Mouse (Mus musculus): ENCODE measurements around the gene Pex5l. TPM values are rescaled to one million over a fixed set of nuclear protein-coding genes. Genes with fewer than 3 reads are reported as not detected.

Pex5l gene
- polyA plus RNA-seq, 1 experiment from 2014 or later: 6.6 TPM

- no peaks in the 10 kb centered on the region for H3K36me3 ChIP-seq (ENCODE audit: control insufficient read depth, insufficient read depth, low read length)
- H3K27me3 ChIP-seq (ENCODE audit: control insufficient read depth, insufficient read depth, low read length): no peaks in the 10 kb centered on the region
- no peak overlapping the region for H3K4me2 ChIP-seq (ENCODE audit: low read depth)
- H3K4me3 ChIP-seq (ENCODE audit: low read depth, low read length): no peak overlapping the region
- no peak overlapping the region for H3K9ac ChIP-seq (ENCODE audit: low read length)
- WGBS: 74% methylated on average over 2 of the region's 2 CpGs
- H3K9me3 ChIP-seq (ENCODE audit: control insufficient read depth, low read length): no peaks in the 10 kb centered on the region
- ATAC-seq (ENCODE audit: insufficient read depth, low FRiP score, low TSS enrichment): no peak
- no peak overlapping the region for H3K27ac ChIP-seq (ENCODE audit: low read depth, low read length)
- DNase-seq (ENCODE audit: low spot score): no peak
- no peaks in the 10 kb centered on the region for H3K4me1 ChIP-seq (ENCODE audit: control insufficient read depth, insufficient read depth, low read length)
These were observed 67.4 kb downstream of the Pex5l start for GRCm38 (mm10) chr3:33075696-33076095.

DNA sequence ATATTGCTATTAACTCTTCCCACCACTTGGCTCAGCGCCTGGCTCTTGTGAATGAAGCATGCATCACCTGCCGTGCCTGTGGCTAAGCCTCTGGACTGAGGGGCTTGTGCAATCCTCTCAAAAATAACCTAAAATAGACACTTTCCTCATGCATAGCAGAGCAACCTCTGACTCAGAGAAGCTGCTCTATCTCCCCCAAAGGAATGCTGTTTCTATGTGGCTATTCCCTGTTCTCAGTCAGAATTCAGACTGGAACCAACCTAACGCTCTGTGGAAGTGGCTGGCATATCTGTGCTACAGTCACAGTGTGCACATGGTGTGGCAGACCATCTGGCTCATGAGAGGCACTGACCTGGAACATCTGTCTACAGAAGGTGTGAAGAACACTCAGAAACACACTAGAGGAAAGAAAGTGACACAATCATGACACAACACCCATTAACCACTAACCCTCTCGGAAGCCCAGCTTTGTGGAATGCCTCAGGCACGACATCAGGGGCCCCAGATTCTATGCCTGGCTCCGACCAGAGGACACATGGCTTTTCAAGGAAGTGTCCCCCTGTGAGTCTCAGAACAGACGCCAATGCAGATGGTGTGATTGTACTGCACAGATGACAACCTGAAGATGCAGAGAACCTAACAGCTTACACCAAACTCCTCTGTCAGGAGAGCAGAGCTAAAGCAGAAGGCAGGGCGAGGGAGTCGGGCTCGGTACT is 68.6 kb downstream of the Pex5l start:
- DNase-seq (ENCODE audit: low spot score): no peak
- Histone ChIP-seq H3K4me2 (ENCODE audit: low read depth) (no peak overlapping the region), H3K9ac (ENCODE audit: low read length) (no peak overlapping the region), H3K4me1 (ENCODE audit: control insufficient read depth, insufficient read depth, low read length) (no peaks in the 10 kb centered on the region), H3K36me3 (ENCODE audit: control insufficient read depth, insufficient read depth, low read length) (no peaks in the 10 kb centered on the region), H3K27ac (ENCODE audit: low read depth, low read length) (no peak overlapping the region), H3K27me3 (ENCODE audit: control insufficient read depth, insufficient read depth, low read length) (no peaks in the 10 kb centered on the region), H3K9me3 (ENCODE audit: control insufficient read depth, low read length) (no peaks in the 10 kb centered on the region), H3K4me3 (ENCODE audit: low read depth, low read length) (no peak overlapping the region)
- WGBS: 68% methylated on average over 10 of the region's 10 CpGs
- no peak for ATAC-seq (ENCODE audit: insufficient read depth, low FRiP score, low TSS enrichment)

DNA sequence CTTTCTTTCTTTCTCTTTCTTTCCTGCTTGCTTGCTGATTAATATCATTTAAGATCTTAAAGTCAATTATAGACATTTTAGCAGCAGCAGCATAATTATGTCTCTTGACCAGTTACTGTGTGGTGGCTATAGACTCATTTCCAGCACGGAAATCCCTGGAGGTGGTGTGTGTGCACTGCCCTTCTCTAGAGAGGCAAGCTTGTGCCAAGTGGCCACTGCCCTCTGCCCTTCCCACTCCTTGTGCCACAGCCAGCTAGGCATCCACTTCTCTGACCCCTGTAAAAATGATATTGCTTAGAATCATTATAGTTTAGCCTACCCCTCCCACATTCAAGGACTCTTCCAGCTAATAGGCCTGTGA is 69.2 kb downstream of the Pex5l start:
- H3K27ac ChIP-seq (ENCODE audit: low read depth, low read length): no peak overlapping the region

GRCm38 (mm10) chr3:33070771-33071170 is 72.3 kb downstream of the Pex5l start:
- H3K36me3 ChIP-seq (ENCODE audit: control insufficient read depth, insufficient read depth, low read length): no peaks in the 10 kb centered on the region
- 95% methylated on average over 6 of the region's 6 CpGs for WGBS
- no peak for ATAC-seq (ENCODE audit: insufficient read depth, low FRiP score, low TSS enrichment)
- no peaks in the 10 kb centered on the region for H3K4me1 ChIP-seq (ENCODE audit: control insufficient read depth, insufficient read depth, low read length)
- H3K4me2 ChIP-seq (ENCODE audit: low read depth): no peak overlapping the region
- H3K9ac ChIP-seq (ENCODE audit: low read length): no peak overlapping the region
- no peak overlapping the region for H3K4me3 ChIP-seq (ENCODE audit: low read depth, low read length)
- DNase-seq (ENCODE audit: low spot score): no peak
- H3K27ac ChIP-seq (ENCODE audit: low read depth, low read length): no peak overlapping the region
- no peaks in the 10 kb centered on the region for H3K9me3 ChIP-seq (ENCODE audit: control insufficient read depth, low read length)
- H3K27me3 ChIP-seq (ENCODE audit: control insufficient read depth, insufficient read depth, low read length): no peaks in the 10 kb centered on the region

More for the DNA sequence above, 69.2 kb downstream of the Pex5l start:
- no peak for DNase-seq (ENCODE audit: low spot score)
- Histone ChIP-seq H3K9me3 (ENCODE audit: control insufficient read depth, low read length) (no peaks in the 10 kb centered on the region), H3K9ac (ENCODE audit: low read length) (no peak overlapping the region), H3K27me3 (ENCODE audit: control insufficient read depth, insufficient read depth, low read length) (no peaks in the 10 kb centered on the region), H3K4me1 (ENCODE audit: control insufficient read depth, insufficient read depth, low read length) (no peaks in the 10 kb centered on the region), H3K36me3 (ENCODE audit: control insufficient read depth, insufficient read depth, low read length) (no peaks in the 10 kb centered on the region), H3K4me2 (ENCODE audit: low read depth) (no peak overlapping the region), H3K4me3 (ENCODE audit: low read depth, low read length) (no peak overlapping the region)
- WGBS: 70% methylated on average over 1 of the region's 1 CpGs
- ATAC-seq (ENCODE audit: insufficient read depth, low FRiP score, low TSS enrichment): no peak

- H3K9ac ChIP-seq (ENCODE audit: low read length): no peak overlapping the region
- H3K27ac ChIP-seq (ENCODE audit: low read depth, low read length): no peak overlapping the region
- no peaks in the 10 kb centered on the region for H3K9me3 ChIP-seq (ENCODE audit: control insufficient read depth, low read length)
- no peak for DNase-seq (ENCODE audit: low spot score)
- no peaks in the 10 kb centered on the region for H3K36me3 ChIP-seq (ENCODE audit: control insufficient read depth, insufficient read depth, low read length)
- 82% methylated on average over 5 of the region's 5 CpGs for WGBS
- ATAC-seq (ENCODE audit: insufficient read depth, low FRiP score, low TSS enrichment): no peak
- no peak overlapping the region for H3K4me2 ChIP-seq (ENCODE audit: low read depth)
- no peaks in the 10 kb centered on the region for H3K27me3 ChIP-seq (ENCODE audit: control insufficient read depth, insufficient read depth, low read length)
- H3K4me1 ChIP-seq (ENCODE audit: control insufficient read depth, insufficient read depth, low read length): no peaks in the 10 kb centered on the region
- no peak overlapping the region for H3K4me3 ChIP-seq (ENCODE audit: low read depth, low read length)
These were observed 74.9 kb downstream of the Pex5l start for GRCm38 (mm10) chr3:33068146-33068545.

- H3K4me2 ChIP-seq (ENCODE audit: low read depth): no peak overlapping the region
- no peak overlapping the region for H3K4me3 ChIP-seq (ENCODE audit: low read depth, low read length)
- H3K9ac ChIP-seq (ENCODE audit: low read length): no peak overlapping the region
- DNase-seq (ENCODE audit: low spot score) (no peak), ATAC-seq (ENCODE audit: insufficient read depth, low FRiP score, low TSS enrichment) (no peak)
- H3K36me3 ChIP-seq (ENCODE audit: control insufficient read depth, insufficient read depth, low read length): no peaks in the 10 kb centered on the region
- H3K9me3 ChIP-seq (ENCODE audit: control insufficient read depth, low read length): no peaks in the 10 kb centered on the region
- WGBS: 36% methylated on average over 6 of the region's 6 CpGs
- H3K27ac ChIP-seq (ENCODE audit: low read depth, low read length): no peak overlapping the region
- H3K4me1 ChIP-seq (ENCODE audit: control insufficient read depth, insufficient read depth, low read length): no peaks in the 10 kb centered on the region
- no peaks in the 10 kb centered on the region for H3K27me3 ChIP-seq (ENCODE audit: control insufficient read depth, insufficient read depth, low read length)
These were observed 79.5 kb downstream of the Pex5l start for GRCm38 (mm10) chr3:33063590-33063989.

DNA sequence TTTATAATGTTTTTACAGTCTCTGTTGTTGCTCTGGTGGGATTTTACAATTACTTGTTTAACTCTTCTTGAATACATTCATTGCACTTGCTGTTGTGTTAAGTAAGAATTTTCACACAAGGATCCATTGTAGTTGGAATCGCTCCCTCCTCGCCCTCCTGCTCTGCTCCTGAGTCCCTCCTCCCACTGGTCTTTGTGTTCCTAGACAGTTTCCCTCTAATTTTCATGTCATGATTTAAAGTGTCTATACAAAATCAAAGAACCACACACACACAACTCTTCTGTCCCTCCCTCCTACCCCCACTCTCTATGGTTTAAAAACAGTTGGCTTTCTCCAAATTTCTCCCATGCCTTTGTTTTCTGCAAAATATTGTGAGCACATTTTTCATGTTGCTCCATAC is 81.6 kb downstream of the Pex5l start:
- H3K27ac ChIP-seq (ENCODE audit: low read depth, low read length): peak overlapping the region; percentile 44; the same call in 1 of the 2 replicates
- H3K9ac ChIP-seq (ENCODE audit: low read length): no peak overlapping the region
- 45% methylated on average over 2 of the region's 2 CpGs for WGBS
- no peak overlapping the region for H3K4me2 ChIP-seq (ENCODE audit: low read depth)
- no peaks in the 10 kb centered on the region for H3K4me1 ChIP-seq (ENCODE audit: control insufficient read depth, insufficient read depth, low read length)
- peak; percentile 75 for ATAC-seq (ENCODE audit: insufficient read depth, low FRiP score, low TSS enrichment)
- DNase-seq (ENCODE audit: low spot score): peak; percentile 12
- no peaks in the 10 kb centered on the region for H3K9me3 ChIP-seq (ENCODE audit: control insufficient read depth, low read length)
- no peaks in the 10 kb centered on the region for H3K36me3 ChIP-seq (ENCODE audit: control insufficient read depth, insufficient read depth, low read length)
- no peak overlapping the region for H3K4me3 ChIP-seq (ENCODE audit: low read depth, low read length)
- H3K27me3 ChIP-seq (ENCODE audit: control insufficient read depth, insufficient read depth, low read length): no peaks in the 10 kb centered on the region

- Histone ChIP-seq H3K27ac (ENCODE audit: low read depth, low read length) (peak overlapping the region; percentile 44; the same call in 1 of the 2 replicates), H3K4me3 (ENCODE audit: low read depth, low read length) (no peak overlapping the region), H3K9ac (ENCODE audit: low read length) (no peak overlapping the region), H3K27me3 (ENCODE audit: control insufficient read depth, insufficient read depth, low read length) (no peaks in the 10 kb centered on the region), H3K4me1 (ENCODE audit: control insufficient read depth, insufficient read depth, low read length) (no peaks in the 10 kb centered on the region), H3K4me2 (ENCODE audit: low read depth) (no peak overlapping the region), H3K9me3 (ENCODE audit: control insufficient read depth, low read length) (no peaks in the 10 kb centered on the region), H3K36me3 (ENCODE audit: control insufficient read depth, insufficient read depth, low read length) (no peaks in the 10 kb centered on the region)
- DNase-seq (ENCODE audit: low spot score) (no peak), ATAC-seq (ENCODE audit: insufficient read depth, low FRiP score, low TSS enrichment) (peak; percentile 54; the same call in 1 of the 2 replicates)
- 57% methylated on average over 4 of the region's 4 CpGs for WGBS
These were observed 82.0 kb downstream of the Pex5l start for GRCm38 (mm10) chr3:33061016-33061415.

DNA sequence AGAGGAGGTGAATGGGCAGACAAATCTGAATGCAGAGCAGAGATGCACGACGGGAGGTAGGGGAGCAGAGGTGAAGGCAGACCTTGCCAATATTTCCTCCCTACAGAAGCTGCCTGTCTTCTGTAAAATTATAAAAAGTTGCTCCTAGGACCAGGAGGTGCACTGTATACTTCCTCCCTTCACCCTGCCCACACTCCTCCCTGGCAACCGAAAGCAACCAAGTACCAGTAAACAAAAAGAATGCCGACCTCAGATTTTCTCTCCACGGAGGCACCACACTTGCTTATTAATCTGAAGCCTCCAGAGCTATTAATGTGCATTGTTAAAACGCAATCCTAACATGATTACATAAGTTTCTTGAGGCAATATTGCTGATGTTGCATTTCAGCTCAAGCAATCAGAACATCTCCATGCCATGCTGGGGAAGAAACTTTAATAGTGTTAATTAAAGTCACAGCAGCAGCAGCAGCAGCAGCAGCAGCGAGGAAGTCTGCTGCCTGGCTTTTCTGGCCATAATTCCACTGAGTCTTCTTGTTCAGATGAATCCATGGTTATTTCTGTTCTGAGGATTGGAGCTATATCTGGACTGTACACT is 82.6 kb downstream of the Pex5l start:
- H3K9ac ChIP-seq (ENCODE audit: low read length): no peak overlapping the region
- no peaks in the 10 kb centered on the region for H3K27me3 ChIP-seq (ENCODE audit: control insufficient read depth, insufficient read depth, low read length)
- ATAC-seq (ENCODE audit: insufficient read depth, low FRiP score, low TSS enrichment) (no peak), DNase-seq (ENCODE audit: low spot score) (no peak)
- no peak overlapping the region for H3K27ac ChIP-seq (ENCODE audit: low read depth, low read length)
- H3K4me3 ChIP-seq (ENCODE audit: low read depth, low read length): no peak overlapping the region
- WGBS: 60% methylated on average over 7 of the region's 7 CpGs
- no peak overlapping the region for H3K4me2 ChIP-seq (ENCODE audit: low read depth)
- no peaks in the 10 kb centered on the region for H3K4me1 ChIP-seq (ENCODE audit: control insufficient read depth, insufficient read depth, low read length)
- H3K9me3 ChIP-seq (ENCODE audit: control insufficient read depth, low read length): no peaks in the 10 kb centered on the region
- H3K36me3 ChIP-seq (ENCODE audit: control insufficient read depth, insufficient read depth, low read length): no peaks in the 10 kb centered on the region
